Mouse (Mus musculus) lung, adult 2 months (tissue): ENCODE data around the gene Lrr1. TPM values are rescaled to one million over a fixed set of nuclear protein-coding genes. Genes with fewer than 3 reads are reported as not detected.
A peak's percentile ranks its signal among the peaks of the same experiment; 100 is the strongest.
"Not testable (repeated sequence)": the region's sequence is repeated elsewhere in the genome, so short reads cannot be mapped to it uniquely, and the experiment has no call there.

ENCODE experiments used
- DNase-seq: peaks from one replicate; pipeline ENCODE4 v3.0.0; 2022
- H3K4me1 ChIP-seq: fragments of 200-500 bp; 2 replicates; pipeline ENCODE4 v1.6.1; 2011; ENCODE audit warnings: low read length; ENCODE audit not compliant: control insufficient read depth, insufficient read depth
- H3K4me3 ChIP-seq: fragments of 200-500 bp; replicated peaks from 2 replicates; pipeline ENCODE3; 2011; ENCODE audit warnings: low read depth, mild to moderate bottlenecking, control low read depth, low read length; ENCODE audit errors: extremely low read depth
- CTCF ChIP-seq: fragments of 200-500 bp; IDR thresholded peaks from 2 replicates; pipeline ENCODE4 v1.5.1; 2011; ENCODE audit warnings: mild to moderate bottlenecking, low read length, control low read depth; ENCODE audit not compliant: insufficient read depth
- POLR2A ChIP-seq: fragments of 200-500 bp; IDR thresholded peaks from 2 replicates; pipeline ENCODE4 v1.6.1; 2011; ENCODE audit warnings: low read depth, mild to moderate bottlenecking, control low read depth, low read length, borderline replicate concordance; ENCODE audit errors: extremely low read depth
- WGBS: fragments of 180-500 bp; shearing (Covaris S2); methylation state at CpG from one replicate; pipeline ENCODE4 v1.1.7; 2018; 5-methylcytosine and 5-hydroxymethylcytosine counted together
- polyA plus RNA-seq: library from polyadenylated mRNA; depleted of rRNA; stranded (reverse); fragments of >200 nt; gene quantifications from 2 replicates; pipeline ENCODE4 v1.2.3, GENCODE M21; 2012

The Lrr1 gene
- polyA plus RNA-seq, 1 experiment: 0.34 TPM

DNA sequence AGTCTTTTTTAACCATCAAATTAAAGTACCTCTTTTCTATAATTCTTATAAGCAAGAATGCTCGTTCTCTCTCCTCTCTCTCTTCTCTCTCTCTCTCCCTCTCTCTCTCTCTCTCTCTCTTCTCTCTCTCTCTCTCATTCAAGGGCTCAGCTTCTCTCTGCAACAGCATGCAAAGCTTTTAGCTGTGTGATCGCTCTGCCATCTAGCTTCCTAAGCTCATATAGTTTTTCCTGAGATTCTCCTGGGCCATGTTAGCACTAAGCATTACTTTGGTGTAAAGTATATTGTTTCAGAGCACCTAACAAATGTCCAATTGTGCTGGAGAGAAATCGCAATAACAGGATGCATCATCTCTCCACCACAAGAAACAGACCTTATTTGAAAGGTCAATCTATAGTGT, 29.4 kb upstream of the Lrr1 start:
- H3K4me1 ChIP-seq: no peaks in the 10 kb centered on the region
- no peak overlapping the region for H3K4me3 ChIP-seq
- DNase-seq: no peak
- 83% methylated on average over 3 of the region's 3 CpGs for WGBS
- TF ChIP-seq POLR2A (no peak), CTCF (no peak)

DNA sequence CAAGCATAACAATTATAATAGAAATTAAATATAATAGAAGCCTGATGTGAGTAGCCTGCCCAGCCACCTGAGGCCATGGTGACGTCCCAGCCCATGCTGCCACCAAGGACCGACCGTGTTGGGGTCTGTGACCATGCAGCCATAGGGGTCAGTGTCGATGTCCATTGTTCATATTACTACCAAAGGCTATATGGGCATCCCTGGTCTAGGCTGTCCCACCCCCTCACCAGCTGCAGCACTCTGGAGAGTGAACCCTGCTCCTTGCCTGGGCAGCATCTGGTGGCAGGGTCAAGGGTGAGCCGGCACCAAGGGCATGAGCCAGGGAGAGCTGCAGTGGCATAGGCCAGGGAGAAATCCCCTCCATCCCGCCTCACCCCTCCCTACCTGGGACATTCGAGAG, 28.8 kb upstream of the Lrr1 start:
- TF ChIP-seq CTCF (no peak), POLR2A (no peak)
- 89% methylated on average over 7 of the region's 7 CpGs for WGBS
- no peaks in the 10 kb centered on the region for H3K4me1 ChIP-seq

DNA sequence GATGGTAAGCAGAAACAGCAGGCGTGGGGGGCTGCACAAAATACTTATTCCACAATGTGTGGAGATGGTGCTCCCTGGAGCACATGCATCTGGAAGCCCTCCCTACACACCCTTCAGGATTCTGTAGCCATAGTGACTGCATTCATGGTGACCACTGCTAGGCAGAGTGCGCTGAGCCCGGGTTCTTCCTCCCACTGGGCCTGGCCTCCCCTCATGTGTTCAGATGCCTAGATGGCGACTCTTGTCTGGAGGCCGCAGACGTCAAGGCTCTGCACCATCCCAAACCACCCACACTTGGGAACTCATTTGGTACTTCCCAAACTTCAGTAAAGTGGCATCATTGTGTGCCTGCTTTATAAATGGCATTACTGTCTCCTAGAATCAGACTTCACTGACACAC, 25.2 kb upstream of the Lrr1 start:
- no peak for TF ChIP-seq POLR2A
- no peak for TF ChIP-seq CTCF
- Histone ChIP-seq H3K4me3 (no peak overlapping the region), H3K4me1 (no peaks in the 10 kb centered on the region)
- 82% methylated on average over 6 of the region's 6 CpGs for WGBS
- DNase-seq: no peak

More for the DNA sequence above, 28.8 kb upstream of the Lrr1 start:
- DNase-seq: no peak
- H3K4me3 ChIP-seq: no peak overlapping the region

DNA sequence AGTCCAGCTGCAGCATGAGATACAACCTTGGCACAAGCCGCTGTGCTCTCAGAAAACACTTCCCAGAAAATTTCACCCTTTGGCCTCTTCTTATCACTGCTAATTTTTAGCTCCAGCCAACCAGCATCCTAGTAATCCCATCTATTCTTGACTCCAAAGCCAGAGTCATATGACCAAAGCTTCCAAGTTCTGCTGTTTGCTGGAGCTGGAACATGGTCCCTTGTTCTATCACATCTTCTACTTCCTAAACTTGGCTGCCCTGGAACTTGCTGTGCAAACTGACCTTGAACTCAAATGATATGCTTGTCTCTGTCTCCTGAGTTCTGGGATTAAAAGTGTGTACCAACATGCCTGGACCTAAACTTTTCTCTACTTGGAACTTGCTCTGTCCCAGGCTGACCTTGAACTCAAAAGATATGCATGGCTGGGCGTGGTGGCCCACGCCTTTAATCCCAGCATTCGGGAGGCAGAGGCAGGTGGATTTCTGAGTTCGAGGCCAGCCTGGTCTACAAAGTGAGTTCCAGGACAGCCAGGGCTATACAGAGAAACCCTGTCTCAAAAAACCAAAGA, 21.4 kb upstream of the Lrr1 start:
- Histone ChIP-seq H3K4me1 (no peaks in the 10 kb centered on the region), H3K4me3 (no peak overlapping the region)
- TF ChIP-seq POLR2A (no peak), CTCF (no peak)
- no peak for DNase-seq
- WGBS: 86% methylated on average over 5 of the region's 5 CpGs

DNA sequence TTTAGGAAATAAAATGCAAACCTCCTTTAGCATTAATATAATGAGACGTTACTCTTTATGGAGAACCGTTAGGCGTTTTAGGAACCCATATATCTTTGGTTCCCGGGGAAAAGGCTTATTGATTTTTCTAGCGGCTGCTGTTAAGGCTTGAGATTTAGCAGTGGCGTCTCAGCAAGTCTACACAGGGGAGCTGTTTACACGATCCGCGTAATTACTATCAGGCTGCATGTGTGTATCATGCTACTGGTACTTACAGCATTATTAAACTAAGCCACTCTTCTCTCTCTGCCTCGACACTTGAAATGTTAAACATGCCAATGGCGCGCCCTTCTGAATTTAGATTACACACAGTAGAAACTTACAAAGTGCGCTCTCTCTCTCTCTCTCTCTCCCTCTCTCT, 18.6 kb upstream of the Lrr1 start:
- H3K4me1 ChIP-seq: no peaks in the 10 kb centered on the region
- no peak for DNase-seq
- 75% methylated on average over 13 of the region's 13 CpGs for WGBS
- no peak for TF ChIP-seq POLR2A
- no peak for TF ChIP-seq CTCF
- H3K4me3 ChIP-seq: no peak overlapping the region

DNA sequence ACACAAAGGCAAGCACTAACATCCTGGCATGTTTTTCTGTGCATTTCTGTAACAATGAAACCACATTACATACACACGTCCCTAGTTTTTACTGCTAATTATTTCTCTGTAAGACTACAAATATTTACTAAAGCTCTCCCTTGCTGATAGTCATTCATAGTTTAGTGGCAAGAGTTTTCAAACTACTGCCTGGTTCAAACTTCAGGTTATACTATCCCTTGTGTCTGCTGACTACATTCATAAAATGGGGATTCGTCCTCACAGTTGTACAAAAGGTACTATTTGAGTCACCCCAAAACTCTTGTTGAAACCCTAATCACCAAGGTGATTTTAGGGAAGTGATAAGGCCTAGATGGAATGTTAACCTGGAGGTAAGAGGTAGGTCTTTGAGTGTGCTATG, 12.7 kb upstream of the Lrr1 start:
- Histone ChIP-seq H3K4me1 (peaks cover 3% of the 10 kb centered on the region; the same call in 1 of the 2 replicates), H3K4me3 (no peak overlapping the region)
- WGBS: 74% methylated on average over 2 of the region's 2 CpGs
- TF ChIP-seq POLR2A (no peak), CTCF (no peak)
- no peak for DNase-seq

DNA sequence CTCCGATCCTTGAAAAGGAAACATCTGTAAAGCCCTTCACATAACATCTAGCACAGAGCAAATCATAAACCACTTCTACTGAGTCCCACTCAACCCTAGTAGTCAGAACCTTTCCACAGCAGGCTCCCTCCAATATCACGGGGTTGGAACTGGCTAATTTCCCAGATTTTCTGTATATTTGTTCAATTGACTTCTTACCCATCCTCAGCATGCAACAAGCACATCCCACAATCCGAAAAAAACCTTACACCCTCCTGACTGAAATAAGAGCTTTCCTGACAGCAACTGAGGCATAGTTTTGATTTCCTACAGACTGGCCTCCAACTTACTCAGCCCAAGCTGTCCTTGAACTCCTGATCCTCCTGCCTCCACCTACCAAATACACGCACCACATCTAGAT, 12.2 kb upstream of the Lrr1 start:
- Histone ChIP-seq H3K4me1 (peaks cover 3% of the 10 kb centered on the region; the same call in 1 of the 2 replicates), H3K4me3 (no peak overlapping the region)
- WGBS: 78% methylated on average over 4 of the region's 4 CpGs

DNA sequence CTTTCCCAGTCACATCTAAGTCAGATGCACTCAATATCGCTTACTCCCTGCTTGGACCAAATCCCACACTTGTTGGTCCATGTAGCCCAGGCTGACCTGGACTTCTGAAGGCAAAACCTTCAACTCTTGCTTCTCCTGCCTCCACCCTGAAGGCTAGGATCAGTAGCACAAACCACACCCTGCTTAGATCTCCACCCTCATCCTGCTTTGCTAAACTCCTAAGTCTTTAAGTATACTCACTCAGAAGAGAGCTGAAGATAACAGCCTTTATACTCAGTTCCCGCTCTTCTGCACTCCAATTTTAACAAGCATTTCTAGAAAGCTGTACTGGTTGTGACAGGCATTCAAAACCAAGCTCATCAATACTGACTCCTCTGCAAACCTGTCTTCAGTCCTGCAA, 11.5 kb upstream of the Lrr1 start:
- Histone ChIP-seq H3K4me3 (no peak overlapping the region), H3K4me1 (peaks cover 3% of the 10 kb centered on the region; the same call in 1 of the 2 replicates)
- 89% methylated on average over 2 of the region's 2 CpGs for WGBS
- TF ChIP-seq CTCF (no peak), POLR2A (no peak)
- DNase-seq: no peak

More for the DNA sequence above, 12.2 kb upstream of the Lrr1 start:
- TF ChIP-seq POLR2A: no peak
- TF ChIP-seq CTCF: no peak
- DNase-seq: no peak

DNA sequence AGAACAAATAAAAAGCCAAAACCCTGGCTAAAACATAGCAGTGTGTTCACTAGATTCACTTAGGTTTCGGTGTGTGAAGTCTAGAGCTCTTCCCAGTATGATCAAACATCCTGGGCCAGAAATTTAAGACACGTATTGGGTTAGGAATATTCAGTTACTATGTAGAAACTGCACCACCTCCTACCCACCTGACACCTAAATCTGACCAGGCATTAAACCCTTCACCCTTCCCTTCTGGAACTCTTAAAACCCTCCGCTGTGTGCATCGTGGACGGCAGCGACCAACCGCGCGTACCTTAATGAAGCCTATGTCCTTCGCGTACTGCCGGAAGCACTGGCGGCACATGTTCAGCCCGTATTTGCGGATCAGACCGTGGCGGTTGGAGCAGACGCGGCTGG, 10.2 kb upstream of the Lrr1 start:
- DNase-seq: no peak
- Histone ChIP-seq H3K4me1 (peaks cover 3% of the 10 kb centered on the region; the same call in 1 of the 2 replicates), H3K4me3 (peak overlapping the region; percentile 71)
- WGBS: under 1% methylated on average over 19 of the region's 19 CpGs
- TF ChIP-seq CTCF (no peak), POLR2A (no peak)

DNA sequence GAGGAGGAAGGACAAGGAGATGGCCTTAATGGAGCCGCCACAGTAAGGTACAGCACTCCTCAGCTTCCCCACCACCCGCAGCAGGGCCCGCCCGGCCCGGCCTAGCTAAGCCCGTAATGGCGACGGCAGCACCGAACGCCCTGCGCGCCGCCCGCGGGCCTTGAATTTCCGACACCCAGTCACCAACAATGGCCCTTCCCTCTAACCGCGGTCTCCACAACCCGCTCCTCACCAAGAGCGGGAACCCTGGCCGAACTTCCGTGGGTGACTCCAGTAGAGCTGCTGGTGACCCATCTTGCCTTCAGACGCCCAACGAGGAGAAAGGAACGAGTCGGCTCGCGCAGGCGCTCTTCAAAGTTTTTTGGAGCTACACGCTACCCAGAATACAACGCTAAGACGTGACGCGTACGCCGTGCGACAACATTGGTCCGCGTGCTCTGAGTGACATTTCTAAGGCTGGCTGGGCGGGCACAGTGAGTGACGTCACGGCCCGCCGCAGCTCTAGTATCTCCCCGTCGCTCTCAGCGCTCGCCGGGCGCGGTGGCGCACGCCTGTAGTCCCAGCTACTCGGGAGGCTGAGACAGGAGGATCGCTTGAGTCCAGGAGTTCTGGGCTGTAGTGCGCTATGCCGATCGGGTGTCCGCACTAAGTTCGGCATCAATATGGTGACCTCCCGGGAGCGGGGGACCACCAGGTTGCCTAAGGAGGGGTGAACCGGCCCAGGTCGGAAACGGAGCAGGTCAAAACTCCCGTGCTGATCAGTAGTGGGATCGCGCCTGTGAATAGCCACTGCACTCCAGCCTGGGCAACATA, 9.6 kb upstream of the Lrr1 start, which contains the start of gene Rps29:
Rps29 (minus strand) TSS at position 422 of the 813 bp plus-strand sequence.
- not testable (repeated sequence) for H3K4me1 ChIP-seq
- DNase-seq: peak; percentile 96
- under 1% methylated on average over 61 of the region's 68 CpGs for WGBS
- peak within 1 kb of the TSS; percentile 71 for H3K4me3 ChIP-seq
- TF ChIP-seq POLR2A: peak; percentile 80
